Mouse (Mus musculus): ENCODE data around the gene Thrb. TPM values are rescaled to one million over a fixed set of nuclear protein-coding genes. Genes with fewer than 3 reads are reported as not detected.

The Thrb gene
- polyA plus RNA-seq, 1 experiment from 2014 or later, result 5.3 TPM

DNA sequence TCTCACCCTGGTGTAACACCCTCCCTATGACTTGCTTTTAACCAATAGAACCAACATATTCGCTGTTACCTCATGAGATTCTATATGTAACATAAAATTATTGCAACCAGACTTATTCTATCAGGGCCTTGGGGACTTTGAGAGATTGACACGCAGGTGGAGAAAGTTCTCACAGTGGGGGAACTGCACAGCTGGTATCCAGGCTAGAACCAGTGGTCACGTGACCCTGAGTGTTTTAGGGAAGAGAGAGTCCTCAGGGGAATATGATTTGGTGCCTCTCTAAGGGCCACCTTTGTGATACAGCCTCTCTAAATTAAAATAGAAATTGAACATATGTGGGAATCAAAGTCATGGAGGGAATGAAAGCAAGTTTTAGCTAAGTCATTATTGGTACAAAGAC is 371.9 kb downstream of the Thrb start:
- Histone ChIP-seq H3K4me1 (replicated peaks) (no peaks in the 10 kb centered on the region), H3K9ac (no peak overlapping the region), H3K4me2 (replicated peaks) (no peak overlapping the region), H3K36me3 (no peaks in the 10 kb centered on the region), H3K27me3 (replicated peaks) (no peaks in the 10 kb centered on the region), H3K9me3 (no peaks in the 10 kb centered on the region), H3K27ac (no peak overlapping the region), H3K4me3 (replicated peaks) (no peak overlapping the region)
- 83% methylated on average over 3 of the region's 3 CpGs for WGBS
- ATAC-seq, result no peak

DNA sequence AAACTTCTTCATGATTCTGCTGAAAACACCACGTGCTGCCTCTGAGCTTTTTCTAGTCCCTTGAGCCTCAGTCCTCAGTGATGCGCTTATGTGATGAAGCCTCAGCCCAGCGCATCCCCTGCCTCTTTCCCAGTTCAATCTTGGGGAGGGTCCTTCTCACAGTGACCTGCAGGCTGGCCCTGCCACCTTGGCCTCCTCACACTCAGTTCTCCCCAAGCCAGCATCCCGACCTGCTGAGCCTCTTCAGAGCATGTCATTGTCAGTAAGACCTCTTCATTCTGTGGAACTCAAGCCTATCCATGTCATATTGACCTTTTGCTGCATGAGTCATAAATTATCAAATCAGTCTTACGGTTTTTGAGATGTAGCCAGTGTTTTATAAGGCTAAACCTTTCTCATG is 376.5 kb downstream of the Thrb start:
- no peak overlapping the region for H3K27ac ChIP-seq
- H3K9ac ChIP-seq, result no peak overlapping the region
- H3K27me3 ChIP-seq (replicated peaks), result no peaks in the 10 kb centered on the region
- H3K9me3 ChIP-seq, result no peaks in the 10 kb centered on the region
- no peak overlapping the region for H3K4me3 ChIP-seq (replicated peaks)
- no peaks in the 10 kb centered on the region for H3K4me1 ChIP-seq (replicated peaks)
- no peak overlapping the region for H3K4me2 ChIP-seq (replicated peaks)
- H3K36me3 ChIP-seq, result no peaks in the 10 kb centered on the region
- WGBS, result 77% methylated on average over 5 of the region's 5 CpGs
- no peak for ATAC-seq

DNA sequence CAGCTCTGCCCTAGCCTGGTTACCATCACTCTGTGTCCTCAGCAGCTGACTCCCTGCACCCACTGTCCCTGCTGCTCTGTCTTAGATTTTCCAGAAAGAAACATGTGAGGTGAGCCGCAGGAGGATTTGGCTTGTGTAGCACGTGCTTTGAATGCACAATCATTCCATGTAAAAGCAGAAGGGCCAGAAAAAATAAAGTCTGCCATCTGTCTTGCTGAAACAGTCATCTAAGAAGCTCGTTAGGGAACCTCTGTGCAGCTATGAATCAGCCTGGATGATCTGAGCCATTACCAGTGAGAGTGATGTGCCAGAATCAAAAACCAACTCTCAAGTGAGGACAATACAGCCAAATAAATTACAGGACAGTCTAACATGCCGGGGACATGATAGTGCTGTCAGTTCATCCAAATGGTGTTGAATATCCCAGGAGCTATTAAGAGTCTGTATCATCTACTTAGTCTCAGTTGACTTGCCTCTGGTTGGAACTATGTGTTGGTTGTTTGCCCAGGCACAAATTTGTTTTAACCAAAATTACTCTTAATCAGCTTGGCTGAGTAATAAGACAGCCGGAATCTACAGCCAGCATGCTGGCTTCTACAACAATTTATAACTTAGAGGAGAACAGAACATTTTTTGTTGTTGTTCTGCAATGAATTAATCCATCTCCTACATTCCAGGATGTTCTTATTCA is 402.2 kb downstream of the Thrb start:
- Histone ChIP-seq H3K9me3 (no peaks in the 10 kb centered on the region), H3K4me1 (replicated peaks) (no peaks in the 10 kb centered on the region), H3K9ac (no peak overlapping the region), H3K4me2 (replicated peaks) (no peak overlapping the region), H3K27ac (no peak overlapping the region), H3K4me3 (replicated peaks) (no peak overlapping the region), H3K27me3 (replicated peaks) (no peaks in the 10 kb centered on the region), H3K36me3 (no peaks in the 10 kb centered on the region)
- WGBS, result 70% methylated on average over 5 of the region's 5 CpGs
- ATAC-seq, result no peak

Measured in intestine, embryonic 15.5 days (tissue).